Mouse (Mus musculus) right cerebral cortex, postnatal 25 days (tissue): ENCODE measurements around the gene a.

ENCODE experiments used
- DNase-seq: peaks from one replicate; pipeline ENCODE4 v3.0.0; 2022

The a gene

DNA sequence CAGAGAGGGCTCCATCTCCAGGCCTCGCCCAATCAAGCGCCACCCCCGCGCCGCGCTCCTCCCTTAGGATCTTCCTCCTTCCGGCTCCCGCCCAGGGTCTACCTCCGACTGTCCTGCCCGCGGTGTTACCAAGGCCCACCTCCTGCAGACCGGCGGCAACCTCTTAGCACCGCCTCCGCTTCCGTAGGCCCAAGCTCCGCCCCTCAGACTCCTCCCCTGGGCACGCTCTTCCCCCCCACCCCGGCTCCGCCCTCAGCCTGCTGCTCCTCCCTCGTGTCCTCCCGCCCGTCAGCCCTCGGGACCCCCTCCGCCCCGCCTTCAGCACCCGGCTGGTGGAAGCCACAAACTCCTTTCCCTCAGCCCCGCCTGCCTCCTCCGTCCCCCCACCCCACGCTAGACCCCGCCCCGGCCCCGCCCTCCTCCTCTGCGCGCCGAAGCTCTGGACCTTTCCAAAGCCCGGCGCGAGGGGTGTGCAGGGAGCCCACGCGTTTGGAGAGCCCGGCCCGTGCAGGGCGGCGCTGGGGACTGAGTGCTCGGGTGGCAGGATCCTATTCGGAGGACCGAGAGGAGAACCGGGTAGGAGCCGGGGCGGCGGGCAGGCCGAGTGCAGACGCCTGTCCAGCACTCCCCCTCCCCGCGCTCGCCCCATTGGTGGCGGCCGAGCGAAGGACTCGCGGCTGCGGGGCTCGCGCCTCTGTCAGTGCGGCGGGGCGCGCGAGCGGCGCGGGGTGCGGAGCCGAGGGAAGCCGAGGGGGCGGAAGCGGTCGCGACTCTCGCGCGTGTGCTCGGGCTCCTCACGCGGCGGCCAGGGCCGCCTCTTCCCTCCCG lies at the start of gene a, which contains the start of gene Raly:
Gene a (plus strand): TSS at position 747 of the 828 bp plus-strand sequence.
Gene Raly (plus strand): TSS at position 441 of the 828 bp plus-strand sequence.
- peak; percentile 96 for DNase-seq

DNA sequence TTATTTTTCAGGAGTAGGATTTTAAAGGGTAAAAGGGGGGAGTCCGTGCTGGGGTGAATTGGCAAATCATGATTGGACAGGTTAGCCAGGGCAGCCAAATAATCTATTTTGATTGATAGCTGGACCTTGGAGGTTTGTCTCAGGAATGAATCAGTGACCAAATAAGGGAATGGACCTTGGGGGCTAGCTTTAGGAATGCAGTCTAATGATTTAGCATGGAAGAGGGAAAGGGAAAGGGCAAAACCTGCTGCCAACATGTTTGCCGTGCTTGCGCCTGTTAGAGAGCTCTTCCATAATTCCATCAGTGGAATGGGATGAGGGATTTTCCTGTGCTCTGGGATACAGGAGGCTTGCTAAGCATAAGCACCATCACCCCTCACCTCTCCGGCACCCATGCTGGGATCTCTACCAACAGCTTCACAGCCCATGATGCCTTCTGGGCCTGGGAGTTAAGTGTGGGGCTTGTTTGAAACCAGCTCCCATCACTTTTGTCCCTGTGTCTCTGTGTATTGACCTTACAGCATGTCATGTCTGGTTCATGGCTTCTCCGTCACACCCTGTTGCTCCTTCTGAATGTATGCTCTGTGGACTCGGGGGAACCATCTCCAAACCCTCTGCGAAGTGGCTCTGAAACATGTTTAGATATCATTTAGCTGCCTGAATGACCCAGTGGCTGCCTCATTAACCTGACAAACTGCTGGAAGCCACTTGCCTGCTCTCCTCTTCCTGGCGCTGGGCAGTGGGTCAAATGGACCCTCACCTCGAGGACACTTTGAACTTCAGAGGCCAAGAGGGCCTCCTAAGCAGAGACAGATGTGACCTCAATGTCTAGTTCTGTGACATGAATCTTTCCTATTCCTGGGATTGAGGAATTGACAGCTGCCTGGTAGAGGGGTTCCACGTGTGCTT lies 48.0 kb upstream of the a start:
- no peak for DNase-seq

DNA sequence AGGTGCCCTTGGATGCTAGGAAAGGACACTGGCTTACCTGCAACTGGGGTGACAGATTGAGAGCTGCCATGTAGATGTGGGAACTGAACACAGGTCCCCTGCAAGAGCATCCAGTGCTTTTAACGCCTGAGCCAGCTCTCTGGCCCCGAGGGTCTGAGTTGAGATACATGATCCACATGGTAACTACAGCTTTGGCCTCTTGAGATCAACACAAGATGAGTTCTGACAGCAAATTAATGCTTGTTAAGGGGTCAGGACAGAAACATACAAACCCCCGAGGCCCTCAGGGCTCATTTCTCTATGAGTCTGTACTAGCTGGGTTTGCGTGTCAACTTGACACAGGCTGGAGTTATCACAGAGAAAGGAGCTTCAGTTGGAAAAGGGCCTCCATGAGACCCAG lies 47.3 kb upstream of the a start:
- no peak for DNase-seq

DNA sequence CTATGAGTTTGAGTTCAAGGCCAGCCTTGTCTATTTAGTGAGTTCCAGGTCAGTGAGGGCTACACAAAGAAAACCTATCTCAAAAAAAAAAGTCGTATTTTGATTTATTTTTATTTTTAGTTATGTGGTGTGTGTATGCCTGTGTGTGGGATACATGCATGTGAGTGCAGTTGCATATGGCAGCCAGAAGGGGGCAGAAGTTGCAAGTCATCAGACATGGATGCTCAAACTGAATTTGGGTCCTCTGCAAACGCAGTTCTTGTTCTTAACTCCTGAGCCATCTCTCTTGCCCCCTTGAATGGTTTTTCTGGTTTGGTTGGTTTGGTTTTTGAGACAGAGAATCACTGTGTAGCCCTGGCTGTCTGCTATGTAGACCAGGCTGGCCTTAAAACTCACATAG lies 42.8 kb upstream of the a start:
- DNase-seq, result no peak

DNA sequence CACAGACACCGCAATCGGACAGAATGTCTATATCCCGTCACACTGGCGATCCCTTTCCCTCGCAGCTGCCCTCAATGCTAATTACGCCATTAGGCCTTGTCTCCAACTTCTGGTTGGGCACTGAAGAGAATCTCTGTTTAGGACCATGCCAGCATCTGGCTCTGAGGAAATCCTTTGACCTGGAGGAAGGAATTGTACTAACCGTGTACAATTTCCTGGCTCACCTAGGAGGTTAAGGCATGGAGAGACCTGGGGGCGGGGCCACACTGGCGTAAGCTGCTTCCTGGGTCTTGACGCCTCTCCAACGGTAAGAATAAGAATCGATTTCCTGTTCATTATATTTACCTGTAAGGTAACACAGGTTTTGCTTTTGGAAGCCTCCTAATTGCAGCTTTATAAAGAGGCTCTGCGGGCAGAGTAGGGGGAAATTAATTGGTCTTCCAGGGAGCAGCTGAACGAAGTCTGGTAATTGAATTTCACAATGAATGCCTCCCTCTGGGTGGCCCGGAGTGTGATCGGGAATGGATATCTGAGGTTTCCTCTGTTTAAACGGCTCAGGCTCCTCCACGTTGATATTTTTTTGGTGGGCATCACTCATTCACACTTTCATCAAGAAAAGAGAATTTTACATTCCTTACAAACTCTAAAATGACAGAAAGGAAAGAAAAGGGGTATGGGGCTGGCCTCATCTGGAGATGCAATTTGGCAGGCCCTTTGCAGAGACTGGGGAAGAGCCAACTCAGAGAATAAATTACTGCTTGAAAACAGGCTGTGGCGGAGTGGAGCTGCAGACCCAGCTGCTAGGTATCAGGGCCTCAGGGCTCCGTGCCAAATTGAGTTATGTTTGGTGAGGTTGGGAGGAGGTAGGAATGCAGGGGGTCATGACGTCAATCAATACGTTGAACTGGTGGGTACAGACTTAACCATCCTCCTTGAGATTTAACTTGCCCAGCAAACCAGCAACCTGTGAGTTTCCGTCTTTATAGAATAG lies 41.9 kb upstream of the a start:
- DNase-seq, result no peak

DNA sequence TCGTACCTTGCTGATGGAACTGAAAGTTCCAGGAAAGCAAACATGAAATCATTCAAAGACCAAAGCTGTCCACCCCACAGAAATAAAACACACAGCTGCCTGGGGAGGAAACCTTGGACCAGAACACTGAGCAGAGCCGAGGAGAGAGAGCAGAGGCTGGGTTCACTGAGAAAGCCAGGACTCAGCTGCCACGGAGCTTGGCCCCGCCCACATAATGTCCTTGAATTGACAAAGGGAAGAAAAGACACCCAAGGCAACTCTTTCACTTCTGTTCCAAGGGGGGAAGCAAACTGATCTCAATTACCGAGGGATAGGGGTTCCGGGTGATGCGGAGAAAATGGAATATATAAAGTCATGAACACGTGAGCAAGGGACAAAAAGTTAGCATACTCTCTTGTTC lies 39.3 kb upstream of the a start:
- DNase-seq, result no peak

DNA sequence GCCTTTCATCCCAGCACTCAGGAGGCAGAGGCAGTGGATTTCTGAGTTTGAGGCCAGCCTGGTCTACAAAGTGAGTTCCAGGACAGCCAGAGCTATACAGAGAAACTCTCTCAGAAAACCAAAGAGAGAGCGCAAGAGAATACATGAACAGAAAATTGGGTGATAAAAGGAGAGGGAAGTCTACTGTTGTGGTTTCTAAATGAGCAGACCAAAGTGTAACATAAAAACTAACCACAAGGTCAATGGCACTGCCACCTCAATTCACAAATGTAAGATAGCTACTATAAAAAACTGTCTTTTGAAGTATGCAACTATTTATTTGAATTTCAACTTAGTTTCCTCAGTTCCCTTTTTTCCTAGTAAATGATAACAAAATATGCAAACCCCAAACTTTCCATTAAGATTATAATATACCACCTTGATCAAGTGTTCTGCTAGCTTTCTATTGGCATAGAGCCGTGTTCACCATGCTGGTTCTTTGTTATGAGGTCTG lies 37.1 kb upstream of the a start:
- no peak for DNase-seq

DNA sequence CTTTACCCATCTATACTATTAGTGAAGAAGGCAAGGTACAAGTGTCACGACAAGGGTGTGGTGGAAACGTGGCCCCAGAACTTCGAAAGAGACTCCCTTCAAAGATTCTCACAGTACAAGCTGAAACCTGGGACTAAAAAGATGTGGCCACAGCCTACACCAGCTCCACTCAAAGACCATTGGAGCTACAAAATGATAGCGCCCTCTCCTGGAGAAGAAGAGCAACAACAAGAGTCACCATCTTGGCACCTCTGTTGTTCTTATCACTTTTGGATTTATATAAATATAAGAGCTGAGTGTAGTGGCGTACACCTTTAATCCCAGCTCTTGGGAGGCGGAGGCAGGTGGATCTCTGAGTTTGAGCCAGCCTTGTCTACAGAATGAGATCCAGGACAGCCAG lies 35.4 kb upstream of the a start:
- no peak for DNase-seq

DNA sequence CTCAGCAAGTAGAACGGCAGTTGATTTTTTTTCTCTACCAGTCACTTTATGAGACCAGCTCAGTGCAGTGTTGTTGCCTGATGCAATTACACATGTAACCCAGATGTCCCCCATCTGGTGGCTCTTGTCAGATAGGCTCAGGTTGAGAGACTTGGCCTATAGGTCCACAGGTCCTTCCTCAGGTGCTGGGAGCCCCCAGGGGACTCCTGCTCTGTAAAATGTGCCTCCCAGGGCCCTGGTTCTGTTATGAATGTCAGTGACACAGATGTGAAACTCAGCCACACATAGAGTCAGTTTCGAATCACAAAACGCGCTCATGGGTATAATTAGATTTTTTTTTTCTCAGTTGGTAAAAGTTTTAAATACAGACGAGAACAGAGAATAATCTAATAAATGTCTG lies 33.5 kb upstream of the a start:
- no peak for DNase-seq

DNA sequence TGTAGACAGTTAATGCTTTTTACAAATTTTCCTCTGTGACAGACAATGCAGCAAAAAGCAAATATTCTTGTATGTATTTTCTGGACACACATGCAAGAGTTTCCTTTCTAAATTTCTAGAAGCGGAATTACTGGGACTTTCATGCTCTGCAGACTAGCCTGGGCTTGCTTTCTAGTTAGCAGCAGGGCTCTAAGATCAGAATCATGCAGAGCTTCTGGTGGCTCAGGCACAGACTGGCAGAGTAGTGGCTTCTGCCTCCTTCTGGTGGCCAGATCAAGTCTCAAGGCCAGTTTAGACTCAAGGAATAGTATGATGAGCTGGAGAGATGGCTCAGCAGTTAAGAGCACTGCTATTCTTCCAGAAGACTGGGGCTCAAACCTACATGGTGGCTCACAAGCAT lies 32.7 kb upstream of the a start:
- no peak for DNase-seq

DNA sequence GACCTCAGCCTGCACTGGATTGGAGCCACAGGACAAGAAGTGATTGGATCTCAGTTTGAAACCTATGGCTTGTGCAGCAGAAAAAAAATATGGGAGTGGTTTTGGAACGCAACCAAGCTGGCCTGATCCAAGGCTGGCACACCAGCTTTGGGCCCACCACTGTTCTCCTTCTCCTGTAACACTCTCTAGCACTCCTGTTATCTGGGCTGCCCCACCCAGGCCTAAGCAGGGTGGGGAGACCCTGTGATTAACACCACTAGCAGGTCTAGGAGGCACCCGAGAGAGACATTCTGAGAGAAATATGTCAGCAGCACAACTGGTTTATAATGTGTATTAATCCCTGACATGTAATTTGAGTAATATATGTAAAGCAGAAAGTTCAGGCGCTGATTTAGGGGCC lies 28.0 kb upstream of the a start:
- DNase-seq, result no peak

DNA sequence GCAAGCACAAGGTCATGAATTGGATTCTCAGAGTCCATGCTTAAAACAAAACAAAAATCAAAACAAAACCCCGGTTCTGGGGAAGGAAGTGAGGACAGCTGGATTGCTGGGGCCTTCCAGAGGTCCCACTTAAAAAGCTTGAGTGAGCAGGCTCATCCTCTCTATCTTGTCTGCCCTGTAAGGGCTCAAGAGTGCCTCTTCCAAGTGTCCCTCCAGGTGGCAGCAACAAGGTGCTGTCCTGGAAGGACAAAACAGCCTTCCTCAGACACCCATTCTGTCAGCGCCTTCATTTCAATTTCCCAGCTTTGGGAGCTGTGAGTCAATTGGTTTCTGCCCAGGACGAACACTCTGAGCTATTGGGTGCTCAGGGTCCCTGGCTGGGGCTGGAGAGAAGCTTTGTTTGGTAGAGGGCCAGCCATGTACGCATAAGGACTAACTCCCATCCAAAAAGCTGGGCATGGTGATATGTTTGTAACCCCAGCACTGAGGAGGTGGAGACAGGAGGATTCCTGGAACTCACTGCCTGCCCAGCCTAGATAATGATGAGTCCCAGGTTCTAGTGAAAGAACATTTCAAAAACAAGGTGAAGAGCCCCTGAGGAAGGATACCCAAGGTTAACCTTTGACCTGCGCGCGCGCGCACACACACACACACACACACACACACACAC lies 26.2 kb upstream of the a start:
- DNase-seq, result no peak

DNA sequence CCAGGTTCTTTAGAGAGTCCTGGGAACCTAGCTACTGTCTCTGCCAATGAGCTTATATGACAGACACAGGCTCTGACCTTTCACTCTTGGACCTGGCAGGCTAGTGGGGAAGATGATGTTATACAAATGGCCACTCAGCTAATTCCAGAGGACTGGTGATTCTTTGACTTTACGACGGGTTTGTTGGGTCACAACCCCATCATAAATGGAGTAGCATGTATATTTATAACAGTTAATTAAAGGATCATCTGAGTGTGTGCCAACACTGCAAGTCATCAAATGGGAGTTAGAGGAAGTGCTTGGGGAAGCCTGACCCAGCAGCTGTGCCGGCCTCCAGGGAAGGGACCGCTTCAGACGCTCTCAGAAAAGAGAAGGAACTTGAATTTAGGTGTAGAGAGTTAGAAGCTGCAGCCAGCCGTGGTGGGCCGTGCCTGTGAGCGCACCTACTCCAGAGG lies 25.6 kb upstream of the a start:
- no peak for DNase-seq

DNA sequence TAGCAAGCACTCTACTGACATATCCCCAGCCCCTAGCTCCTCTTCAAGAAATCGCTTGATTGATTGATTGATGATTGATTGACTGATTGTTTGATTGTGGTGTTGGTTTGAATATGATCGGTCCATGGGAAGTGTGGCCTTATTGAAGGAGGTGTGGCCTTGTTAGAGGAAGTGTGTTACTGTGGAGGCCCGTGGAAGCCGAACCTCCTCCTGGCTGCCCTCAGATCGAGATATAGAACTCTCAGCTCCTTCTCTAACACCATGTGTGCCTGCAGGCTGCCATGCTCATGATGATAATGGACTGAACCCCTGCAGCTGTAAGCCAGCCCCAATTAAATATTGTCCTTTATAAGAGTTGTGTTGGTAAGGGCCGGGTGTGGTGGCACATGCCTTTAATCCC lies 24.2 kb upstream of the a start:
- no peak for DNase-seq

DNA sequence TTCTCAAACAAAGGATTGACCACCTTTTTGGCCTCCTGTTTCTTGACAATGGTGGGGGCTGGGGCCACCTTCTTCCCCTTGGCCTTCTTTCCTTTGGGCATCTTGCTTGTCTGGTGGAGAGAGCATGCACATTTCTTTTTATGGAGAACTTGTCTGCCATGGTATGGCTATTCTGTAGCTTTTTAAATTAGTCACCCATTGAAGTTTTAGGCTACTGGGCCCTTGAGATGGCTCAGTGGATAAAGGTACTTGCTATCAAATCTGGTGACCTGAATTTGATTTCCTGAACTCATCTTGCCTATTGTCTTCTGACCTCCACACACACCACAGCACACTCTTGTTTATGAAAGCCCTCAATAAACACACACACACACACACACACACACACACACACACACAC lies 21.3 kb upstream of the a start, which contains the start of gene Gm14214:
Gene Gm14214 (minus strand): TSS at position 101 of the 400 bp plus-strand sequence.
- no peak for DNase-seq

DNA sequence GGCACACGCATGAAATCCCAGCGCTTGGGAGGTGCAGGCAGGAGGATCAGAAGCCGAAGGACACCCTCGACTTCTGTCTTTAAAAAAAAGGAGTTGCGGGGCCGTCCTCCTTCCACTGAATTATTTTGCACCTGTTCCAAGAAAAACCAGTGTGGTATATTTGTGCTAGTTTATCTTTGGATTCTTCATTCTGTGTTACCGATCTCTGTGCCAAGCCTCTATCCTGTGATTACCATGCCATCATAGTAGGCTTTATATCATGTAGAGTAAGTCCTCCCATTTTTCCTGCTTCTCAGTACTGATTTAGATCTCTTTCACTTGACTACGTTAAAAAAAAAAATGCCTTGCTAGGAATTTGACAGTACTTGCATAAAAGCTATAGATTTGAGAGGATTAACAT lies 19.6 kb upstream of the a start:
- DNase-seq, result no peak

DNA sequence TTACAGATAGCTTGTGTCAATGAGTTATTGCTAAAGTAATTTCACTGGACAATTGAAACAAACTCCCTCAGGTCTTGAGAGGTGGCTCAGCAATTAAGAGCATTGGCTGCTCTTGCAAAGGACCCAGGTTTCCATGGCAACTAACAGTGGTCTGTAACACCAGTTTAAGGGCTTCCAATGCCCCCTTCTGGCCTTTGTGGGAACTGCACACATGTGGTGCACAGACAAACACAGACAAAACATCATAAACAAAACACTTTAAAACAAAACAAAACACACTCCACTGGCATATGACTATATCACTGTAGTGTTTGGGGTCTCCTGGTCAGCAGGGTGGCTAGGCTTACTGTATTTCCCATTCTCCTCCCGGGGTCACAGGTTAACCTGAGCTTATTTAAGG lies 17.2 kb upstream of the a start:
- DNase-seq, result no peak

DNA sequence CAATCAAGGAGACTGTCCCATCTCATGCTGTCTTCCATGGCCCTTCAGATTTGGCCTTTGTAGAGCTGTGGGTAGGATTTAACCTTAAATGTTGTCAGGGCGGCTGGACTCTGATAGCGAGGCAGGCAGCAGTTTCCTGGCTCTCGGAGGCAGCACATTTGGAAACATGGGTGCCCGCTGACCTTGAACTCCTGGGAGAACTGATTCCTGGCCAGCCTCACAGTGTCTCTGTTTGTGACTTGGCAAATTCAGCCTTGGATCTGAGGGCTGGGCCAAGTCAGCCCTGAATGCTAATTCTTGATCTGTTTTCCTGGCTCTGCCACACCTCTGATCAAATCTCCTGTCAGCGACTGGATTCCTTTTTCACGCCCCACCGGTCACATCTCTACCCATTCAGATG lies 14.7 kb upstream of the a start:
- DNase-seq, result no peak

DNA sequence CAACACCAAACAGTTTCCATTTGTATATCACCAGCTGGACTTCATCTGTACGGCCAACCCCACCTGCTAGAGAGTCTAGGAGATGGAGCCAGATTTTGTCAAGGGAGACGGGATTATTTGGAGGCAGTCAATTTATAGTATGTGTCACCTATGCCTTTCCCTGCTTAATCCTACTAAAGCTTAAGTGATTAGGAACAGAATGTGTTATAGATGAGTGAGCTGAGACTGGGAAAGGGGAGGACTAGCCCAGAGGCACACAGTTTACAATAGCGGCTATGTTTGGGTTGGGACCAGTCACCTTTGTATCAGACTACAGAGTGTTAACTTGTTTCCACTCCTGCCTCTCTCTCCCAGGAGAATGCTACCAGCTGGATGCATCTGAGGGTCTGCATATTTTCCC lies 11.6 kb upstream of the a start:
- no peak for DNase-seq

DNA sequence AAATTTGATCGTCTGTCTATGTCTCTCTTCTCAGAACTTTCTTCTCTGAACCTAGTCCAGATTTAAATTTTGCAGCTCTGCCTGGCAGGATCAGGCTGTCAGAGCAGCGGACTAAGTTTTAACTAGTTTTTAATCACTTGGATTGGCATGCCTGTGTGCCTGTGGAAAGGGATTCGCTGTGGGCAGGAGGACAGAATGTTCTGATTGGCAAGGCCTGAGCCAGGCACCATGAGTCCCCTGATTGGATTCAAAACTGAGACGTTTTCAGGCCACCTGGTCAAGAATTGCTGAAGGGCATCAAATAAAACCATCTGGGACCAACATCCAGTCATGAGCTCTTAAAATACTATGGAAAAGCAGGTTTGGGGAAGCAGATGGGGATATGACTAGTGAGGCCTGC lies 8.8 kb upstream of the a start:
- no peak for DNase-seq

DNA sequence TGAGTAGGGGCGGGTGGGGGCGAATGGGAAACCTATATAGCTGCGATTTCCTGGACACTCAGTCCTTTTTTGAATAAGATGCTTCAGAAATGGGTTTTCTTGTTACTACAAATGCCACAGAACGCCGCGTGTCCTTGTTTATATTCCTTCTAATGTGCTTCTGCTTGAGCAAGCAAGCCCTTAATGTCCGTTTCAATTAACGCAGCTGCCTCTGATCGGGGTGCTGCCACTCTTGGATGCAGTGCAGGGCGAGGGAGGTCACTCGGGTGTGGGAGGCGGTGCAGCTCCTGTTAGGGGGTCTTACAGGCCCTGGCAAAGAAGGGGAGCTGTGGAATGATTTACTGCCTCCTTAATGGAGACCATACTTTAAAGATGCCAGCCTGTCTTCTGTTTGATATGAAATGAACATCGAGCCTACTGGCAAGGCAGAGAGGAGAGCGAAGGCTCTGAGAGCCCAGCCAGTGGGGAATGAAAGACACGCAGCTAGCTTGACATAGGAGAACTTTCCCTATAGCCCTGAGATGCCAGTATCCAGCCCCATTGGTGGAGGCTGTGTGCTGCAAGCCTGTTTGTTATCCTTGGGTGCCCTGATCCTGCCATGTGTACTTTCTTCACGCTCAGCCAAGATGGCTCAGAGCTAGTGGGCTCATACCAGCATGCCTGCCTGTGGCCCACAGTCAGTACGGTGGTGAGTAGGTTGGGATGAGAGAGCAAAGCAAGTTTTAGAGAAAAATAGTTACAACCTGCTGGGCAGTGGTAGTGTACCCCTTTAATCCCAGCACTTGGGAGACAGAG lies 8.1 kb upstream of the a start:
- DNase-seq, result no peak
